Mouse (Mus musculus) bone marrow, adult 2 months (tissue): ENCODE results near the gene Pcx. TPM values are rescaled to one million over a fixed set of nuclear protein-coding genes. Genes with fewer than 3 reads are reported as not detected.

Experiments
- H3K27ac ChIP-seq: fragments of 200-500 bp; 2 replicates; pipeline ENCODE4 v1.5.1; 2012; ENCODE audit warnings: low read depth, mild to moderate bottlenecking, control low read depth, inconsistent platforms, low read length; ENCODE audit not compliant: control insufficient read depth, poor library complexity, insufficient read depth
- H3K4me1 ChIP-seq: fragments of 200-500 bp; 2 replicates; pipeline ENCODE4 v1.6.1; 2011; ENCODE audit warnings: low read length; ENCODE audit not compliant: control insufficient read depth, insufficient read depth
- H3K4me3 ChIP-seq: fragments of 200-500 bp; replicated peaks from 2 replicates; pipeline ENCODE3; 2011; ENCODE audit warnings: mild to moderate bottlenecking, low read depth, low read length, control low read depth; ENCODE audit not compliant: control insufficient read depth
- CTCF ChIP-seq: fragments of 200-500 bp; IDR thresholded peaks from 2 replicates; pipeline ENCODE4 v1.5.1; 2011; ENCODE audit warnings: low read length, control low read depth; ENCODE audit not compliant: control insufficient read depth, insufficient read depth
- POLR2A ChIP-seq: fragments of 200-500 bp; IDR thresholded peaks from 2 replicates; pipeline ENCODE4 v1.6.1; 2011; ENCODE audit warnings: low read depth, mild to moderate bottlenecking, control low read depth, low read length, borderline replicate concordance; ENCODE audit not compliant: control insufficient read depth
- WGBS: fragments of 180-500 bp; shearing (Covaris S2); methylation state at CpG from one replicate; pipeline ENCODE4 v1.1.7; 2018; 5-methylcytosine and 5-hydroxymethylcytosine counted together
- polyA plus RNA-seq: library from polyadenylated mRNA; stranded (reverse); fragments of >200 nt; gene quantifications from 2 replicates; pipeline ENCODE4 v1.2.4, GENCODE M21; 2011; ENCODE audit warnings: low replicate concordance; ENCODE audit not compliant: missing spikeins, insufficient read depth, insufficient read length

Pcx gene
- polyA plus RNA-seq, 1 experiment = 8.7 TPM

GRCm38 (mm10) chr19:4612181-4612961 is 102.1 kb downstream of the Pcx start:
- TF ChIP-seq CTCF (no peak), POLR2A (peak; percentile 19; the same call in 1 of the 2 replicates)
- no peak overlapping the region for H3K27ac ChIP-seq
- no peak overlapping the region for H3K4me3 ChIP-seq
- H3K4me1 ChIP-seq = no peaks in the 10 kb centered on the region
- 88% methylated on average over 19 of the region's 19 CpGs for WGBS

- Histone ChIP-seq H3K4me1 (no peaks in the 10 kb centered on the region), H3K27ac (no peak overlapping the region), H3K4me3 (no peak overlapping the region)
- 89% methylated on average over 33 of the region's 33 CpGs for WGBS
- no peak for TF ChIP-seq POLR2A
- TF ChIP-seq CTCF = no peak
Measured at GRCm38 (mm10) chr19:4613464-4614304, 103.4 kb downstream of the Pcx start.

- Histone ChIP-seq H3K27ac (no peak overlapping the region), H3K4me3 (no peak overlapping the region), H3K4me1 (no peaks in the 10 kb centered on the region)
- TF ChIP-seq CTCF (no peak), POLR2A (no peak)
- 23% methylated on average over 48 of the region's 49 CpGs for WGBS
Measured at GRCm38 (mm10) chr19:4614305-4615150, 104.3 kb downstream of the Pcx start.

- TF ChIP-seq CTCF (no peak), POLR2A (no peak)
- no peak within 1 kb of the TSS for H3K27ac ChIP-seq
- peak within 1 kb of the TSS; percentile 59 for H3K4me3 ChIP-seq
- H3K4me1 ChIP-seq = no peaks in the 10 kb centered on the region
- WGBS = 1% methylated on average over 87 of the region's 87 CpGs
Measured at GRCm38 (mm10) chr19:4615151-4616093, 105.2 kb downstream of the Pcx start, which contains the start of gene Lrfn4. TSS of gene Lrfn4 (minus strand) at chr19:4615667.

GRCm38 (mm10) chr19:4616546-4616945 is 106.3 kb downstream of the Pcx start:
- TF ChIP-seq CTCF = no peak
- no peak for TF ChIP-seq POLR2A
- Histone ChIP-seq H3K4me3 (no peak overlapping the region), H3K27ac (no peak overlapping the region), H3K4me1 (no peaks in the 10 kb centered on the region)
- WGBS = 61% methylated on average over 4 of the region's 4 CpGs

- Histone ChIP-seq H3K27ac (no peak overlapping the region), H3K4me1 (no peaks in the 10 kb centered on the region), H3K4me3 (no peak overlapping the region)
- TF ChIP-seq CTCF (no peak), POLR2A (no peak)
- 50% methylated on average over 18 of the region's 18 CpGs for WGBS
Measured at GRCm38 (mm10) chr19:4618183-4618582, 107.9 kb downstream of the Pcx start.

GRCm38 (mm10) chr19:4619461-4619860 is 109.2 kb downstream of the Pcx start:
- WGBS = 90% methylated on average over 10 of the region's 10 CpGs
- H3K27ac ChIP-seq = no peak overlapping the region
- H3K4me3 ChIP-seq = no peak overlapping the region
- H3K4me1 ChIP-seq = no peaks in the 10 kb centered on the region
- TF ChIP-seq POLR2A = no peak
- no peak for TF ChIP-seq CTCF
